Mouse (Mus musculus) left cerebral cortex, postnatal 10 days (tissue): ENCODE measurements at regions not wholly inside any gene's neighbourhood (a gene's known extent, or its start where the extent isn't known, plus 50 kb on each side); places are given as distances from the start of the nearest gene placed in this dataset.

Experiments
- DNase-seq, 2 experiments: peaks; one replicate each; pipeline ENCODE4 v3.0.0; 2021 to 2022; ENCODE audit warnings: low spot score in 2 of 2, mixed read lengths in 1 of 2; ENCODE audit errors: extremely low spot score in 1 of 2
- intact Hi-C: fragments of 180-260 bp; cut with DNase I; formaldehyde crosslinking; loops from one replicate; pipeline ENCODE4 v1.15.1; 2025

GRCm38 (mm10) chr5:79275346-79275745 is 1744.6 kb upstream of the Adgrl3 start:
- peak in 1 of 2 experiments; percentile 19 for DNase-seq
- intact Hi-C loops = no loop called here

- intact Hi-C loops = no loop called here
- DNase-seq = peak in 1 of 2 experiments; percentile 2
Measured at GRCm38 (mm10) chr5:79300001-79300723, 1719.8 kb upstream of the Adgrl3 start.

- intact Hi-C loops = no loop called here
- DNase-seq = no peak
Measured at GRCm38 (mm10) chr5:79306181-79306580, 1713.8 kb upstream of the Adgrl3 start.
